Mouse (Mus musculus): ENCODE measurements around the gene Mroh3. TPM values are rescaled to one million over a fixed set of nuclear protein-coding genes. Genes with fewer than 3 reads are reported as not detected.

The Mroh3 gene
- total RNA-seq (2014; rRNA removed) (not detected in 2 replicates), polyA plus RNA-seq (2015; fragmentation: Nextera tagmentation; extraction: Ambion mirVana) (not detected in 2 replicates)

GRCm38 (mm10) chr1:136212803-136213202 lies at the start of gene Mroh3:
Gene Mroh3 (minus strand): TSS chr1:136212828.
- WGBS = 45% methylated on average over 3 of the region's 3 CpGs

GRCm38 (mm10) chr1:136260635-136261238 lies 48.1 kb upstream of the Mroh3 start, which contains the start of gene Gpr25:
Gene Gpr25 (minus strand): TSS chr1:136260873.
- WGBS = 12% methylated on average over 28 of the region's 28 CpGs
- ATAC-seq (peak; percentile 30), DNase-seq (no peak)
- Histone ChIP-seq H3K27me3 (ENCODE audit: insufficient read depth, low read length) (0 out of 2 replicates have a peak, but pooled peaks cover 5% of the 10 kb centered on the region), H3K4me2 (ENCODE audit: low read depth) (peak within 1 kb of the TSS; percentile 90), H3K4me1 (ENCODE audit: insufficient read depth) (no peaks in the 10 kb centered on the region), H3K36me3 (ENCODE audit: insufficient read depth) (no peaks in the 10 kb centered on the region), H3K27ac (ENCODE audit: low read depth, low read length) (peak within 1 kb of the TSS; percentile 69; the same call in 1 of the 2 replicates), H3K9ac (peak within 1 kb of the TSS; percentile 73), H3K4me3 (ENCODE audit: low read depth, low read length) (peak within 1 kb of the TSS; percentile 58), H3K9me3 (ENCODE audit: low read length) (no peaks in the 10 kb centered on the region)
- TF ChIP-seq CTCF (IDR thresholded peaks at IDR 0.05; ENCODE audit: low read depth) = no peak

More at GRCm38 (mm10) chr1:136212803-136213202, at the start of gene Mroh3:
- DNase-seq (peak; percentile 54), ATAC-seq (peak; percentile 88)
- no peak within 1 kb of the TSS for H3K4me3 ChIP-seq (ENCODE audit: low read depth, low read length)
- H3K4me2 ChIP-seq (ENCODE audit: low read depth) = no peak within 1 kb of the TSS
- H3K9ac ChIP-seq = no peak within 1 kb of the TSS
- no peaks in the 10 kb centered on the region for H3K9me3 ChIP-seq (ENCODE audit: low read length)
- peaks cover 3% of the 10 kb centered on the region; the same call in 1 of the 2 replicates for H3K36me3 ChIP-seq (ENCODE audit: insufficient read depth)
- no peaks in the 10 kb centered on the region for H3K4me1 ChIP-seq (ENCODE audit: insufficient read depth)
- no peak within 1 kb of the TSS for H3K27ac ChIP-seq (ENCODE audit: low read depth, low read length)
- peak; percentile 75 for TF ChIP-seq CTCF (IDR thresholded peaks at IDR 0.05; ENCODE audit: low read depth)
- H3K27me3 ChIP-seq (ENCODE audit: insufficient read depth, low read length) = no peaks in the 10 kb centered on the region

- Histone ChIP-seq H3K9me3 (ENCODE audit: low read length) (no peaks in the 10 kb centered on the region), H3K27ac (ENCODE audit: low read depth, low read length) (peak overlapping the region; percentile 69; the same call in 1 of the 2 replicates), H3K36me3 (ENCODE audit: insufficient read depth) (no peaks in the 10 kb centered on the region), H3K4me2 (ENCODE audit: low read depth) (peak overlapping the region; percentile 90), H3K4me1 (ENCODE audit: insufficient read depth) (no peaks in the 10 kb centered on the region), H3K27me3 (ENCODE audit: insufficient read depth, low read length) (0 out of 2 replicates have a peak, but pooled peaks cover 5% of the 10 kb centered on the region), H3K9ac (peak overlapping the region; percentile 73), H3K4me3 (ENCODE audit: low read depth, low read length) (peak overlapping the region; percentile 58)
- DNase-seq = peak; percentile 91
- 2% methylated on average over 91 of the region's 95 CpGs for WGBS
- peak; percentile 19; the same call in 1 of the 2 replicates for TF ChIP-seq CTCF (IDR thresholded peaks at IDR 0.05; ENCODE audit: low read depth)
- peak; percentile 89 for ATAC-seq
Measured at GRCm38 (mm10) chr1:136259893-136260634, 47.4 kb upstream of the Mroh3 start.

- Histone ChIP-seq H3K27me3 (ENCODE audit: insufficient read depth, low read length) (0 out of 2 replicates have a peak, but pooled peaks cover 5% of the 10 kb centered on the region), H3K27ac (ENCODE audit: low read depth, low read length) (no peak overlapping the region), H3K9me3 (ENCODE audit: low read length) (no peaks in the 10 kb centered on the region), H3K4me3 (ENCODE audit: low read depth, low read length) (peak overlapping the region; percentile 58), H3K9ac (peak overlapping the region; percentile 73), H3K4me2 (ENCODE audit: low read depth) (peak overlapping the region; percentile 90), H3K4me1 (ENCODE audit: insufficient read depth) (no peaks in the 10 kb centered on the region), H3K36me3 (ENCODE audit: insufficient read depth) (no peaks in the 10 kb centered on the region)
- 4% methylated on average over 16 of the region's 16 CpGs for WGBS
- TF ChIP-seq CTCF (IDR thresholded peaks at IDR 0.05; ENCODE audit: low read depth) = no peak
- DNase-seq (peak; percentile 16), ATAC-seq (no peak)
Measured at GRCm38 (mm10) chr1:136259543-136259892, 46.9 kb upstream of the Mroh3 start.

- Histone ChIP-seq H3K9me3 (ENCODE audit: low read length) (no peaks in the 10 kb centered on the region), H3K27me3 (ENCODE audit: insufficient read depth, low read length) (0 out of 2 replicates have a peak, but pooled peaks cover 5% of the 10 kb centered on the region), H3K9ac (no peak overlapping the region), H3K4me3 (ENCODE audit: low read depth, low read length) (no peak overlapping the region), H3K27ac (ENCODE audit: low read depth, low read length) (no peak overlapping the region), H3K4me1 (ENCODE audit: insufficient read depth) (no peaks in the 10 kb centered on the region), H3K4me2 (ENCODE audit: low read depth) (no peak overlapping the region), H3K36me3 (ENCODE audit: insufficient read depth) (no peaks in the 10 kb centered on the region)
- WGBS = 73% methylated on average over 9 of the region's 9 CpGs
- no peak for TF ChIP-seq CTCF (IDR thresholded peaks at IDR 0.05; ENCODE audit: low read depth)
- DNase-seq (no peak), ATAC-seq (no peak)
Measured at GRCm38 (mm10) chr1:136258495-136258894, 45.9 kb upstream of the Mroh3 start.

- DNase-seq (no peak), ATAC-seq (no peak)
- Histone ChIP-seq H3K27me3 (ENCODE audit: insufficient read depth, low read length) (0 out of 2 replicates have a peak, but pooled peaks cover 5% of the 10 kb centered on the region), H3K27ac (ENCODE audit: low read depth, low read length) (no peak overlapping the region), H3K4me1 (ENCODE audit: insufficient read depth) (no peaks in the 10 kb centered on the region), H3K4me2 (ENCODE audit: low read depth) (no peak overlapping the region), H3K4me3 (ENCODE audit: low read depth, low read length) (no peak overlapping the region), H3K9ac (no peak overlapping the region), H3K36me3 (ENCODE audit: insufficient read depth) (no peaks in the 10 kb centered on the region), H3K9me3 (ENCODE audit: low read length) (no peaks in the 10 kb centered on the region)
- TF ChIP-seq CTCF (IDR thresholded peaks at IDR 0.05; ENCODE audit: low read depth) = no peak
- 56% methylated on average over 8 of the region's 8 CpGs for WGBS
Measured at GRCm38 (mm10) chr1:136255657-136256056, 43.0 kb upstream of the Mroh3 start.

GRCm38 (mm10) chr1:136255174-136255573 lies 42.5 kb upstream of the Mroh3 start:
- H3K4me2 ChIP-seq (ENCODE audit: low read depth) = no peak overlapping the region
- H3K4me3 ChIP-seq (ENCODE audit: low read depth, low read length) = no peak overlapping the region
- H3K27ac ChIP-seq (ENCODE audit: low read depth, low read length) = no peak overlapping the region
- WGBS = 48% methylated on average over 6 of the region's 6 CpGs
- H3K4me1 ChIP-seq (ENCODE audit: insufficient read depth) = no peaks in the 10 kb centered on the region
- no peaks in the 10 kb centered on the region for H3K9me3 ChIP-seq (ENCODE audit: low read length)
- no peaks in the 10 kb centered on the region for H3K36me3 ChIP-seq (ENCODE audit: insufficient read depth)
- TF ChIP-seq CTCF (IDR thresholded peaks at IDR 0.05; ENCODE audit: low read depth) = no peak
- H3K9ac ChIP-seq = no peak overlapping the region
- 0 out of 2 replicates have a peak, but pooled peaks cover 5% of the 10 kb centered on the region for H3K27me3 ChIP-seq (ENCODE audit: insufficient read depth, low read length)
- no peak for ATAC-seq
- no peak for DNase-seq

All from forebrain, postnatal 0 days (tissue).